Mouse (Mus musculus) cerebellum, adult 9-10 months (tissue): ENCODE data around the gene Pecam1.
"Not testable (repeated sequence)": the region's sequence is repeated elsewhere in the genome, so short reads cannot be mapped to it uniquely, and the experiment has no call there.

Source experiments
- DNase-seq: peaks from one replicate; pipeline ENCODE4 v3.0.0; 2022

Pecam1 gene

GRCm38 (mm10) chr11:106770195-106770974, 20.0 kb upstream of the Pecam1 start:
- DNase-seq: no peak

GRCm38 (mm10) chr11:106767516-106767915, 17.1 kb upstream of the Pecam1 start:
- DNase-seq: no peak

DNA sequence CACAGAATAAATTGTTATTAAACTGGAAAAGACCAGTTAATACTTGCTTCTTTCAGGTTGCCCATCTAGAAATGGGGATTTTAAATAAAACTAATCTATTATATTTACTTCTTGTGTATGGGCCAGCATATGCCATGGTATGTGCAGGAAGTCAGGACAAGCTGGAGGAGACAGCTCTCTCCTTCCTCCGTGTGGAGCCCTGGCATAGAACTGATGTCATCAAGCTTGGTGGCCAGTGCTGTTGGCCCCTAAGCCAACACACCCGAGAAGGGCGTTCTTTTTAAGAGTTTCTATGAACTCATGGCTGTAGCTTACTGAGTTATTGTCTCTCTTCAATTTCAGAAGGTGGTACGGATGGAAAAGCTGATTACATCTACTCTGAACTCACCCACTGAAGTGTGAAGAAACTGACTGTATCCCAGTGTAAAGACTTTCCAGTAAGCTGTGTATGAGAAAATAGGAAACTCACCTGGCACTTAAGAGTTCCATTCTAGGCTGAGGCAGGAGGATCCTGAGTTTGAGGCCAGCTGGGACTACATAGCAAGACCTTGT, 16.3 kb upstream of the Pecam1 start:
- no peak for DNase-seq

GRCm38 (mm10) chr11:106762800-106763185, 12.4 kb upstream of the Pecam1 start:
- no peak for DNase-seq

DNA sequence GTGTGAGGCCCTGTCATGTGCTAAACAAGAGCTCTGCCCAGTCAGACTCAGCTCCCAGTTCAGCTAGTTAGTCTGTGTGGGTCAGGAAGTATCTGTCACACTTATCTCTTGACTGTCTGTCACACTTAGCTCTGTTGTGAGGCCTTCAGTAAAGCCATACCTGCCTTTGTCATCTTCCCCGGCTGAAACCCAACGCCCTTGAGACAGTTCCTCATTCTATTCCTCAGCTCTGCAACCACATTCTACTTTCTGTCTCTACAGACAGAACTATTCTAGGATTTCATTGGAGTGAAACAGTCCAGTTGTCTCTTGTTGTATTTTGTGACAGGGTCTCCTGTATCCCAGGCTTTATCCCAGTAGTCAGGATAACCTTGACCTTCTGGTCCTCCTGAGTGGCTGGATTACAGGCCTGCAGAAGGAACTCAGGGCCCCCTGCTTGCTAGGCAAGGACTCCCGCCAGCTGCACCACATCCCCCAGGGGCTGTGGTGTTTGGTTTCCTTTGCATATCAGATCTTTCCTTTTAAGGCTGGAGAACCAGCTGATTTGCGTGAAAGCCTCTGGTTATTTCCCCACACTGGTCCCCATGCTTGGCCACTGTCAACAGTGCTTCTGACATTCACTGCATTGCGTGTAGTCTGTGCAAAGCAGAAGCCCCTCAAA, 11.8 kb upstream of the Pecam1 start:
- no peak for DNase-seq

DNA sequence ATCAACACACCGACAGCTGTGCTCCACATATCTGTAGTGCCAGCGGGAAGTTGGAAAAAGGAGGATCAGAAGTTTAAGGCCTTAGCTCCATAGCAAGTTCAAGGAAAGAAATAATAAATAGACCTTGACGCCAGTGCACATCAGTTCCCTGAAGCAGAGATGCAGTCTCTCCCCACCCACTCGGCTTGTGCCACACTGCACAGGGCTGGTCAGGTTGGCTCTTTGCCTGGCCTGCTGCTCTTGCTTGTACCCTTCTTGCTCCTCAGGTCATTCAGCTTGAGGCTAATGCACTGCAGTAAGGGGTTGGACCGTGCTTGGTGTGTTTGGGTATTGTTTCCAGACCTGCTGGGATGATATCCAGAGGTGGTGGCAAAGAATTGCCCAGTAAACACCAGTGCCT, 10.1 kb upstream of the Pecam1 start:
- no peak for DNase-seq

GRCm38 (mm10) chr11:106759028-106759427, 8.6 kb upstream of the Pecam1 start:
- DNase-seq: no peak

GRCm38 (mm10) chr11:106755583-106755982, 5.2 kb upstream of the Pecam1 start:
- DNase-seq: no peak

DNA sequence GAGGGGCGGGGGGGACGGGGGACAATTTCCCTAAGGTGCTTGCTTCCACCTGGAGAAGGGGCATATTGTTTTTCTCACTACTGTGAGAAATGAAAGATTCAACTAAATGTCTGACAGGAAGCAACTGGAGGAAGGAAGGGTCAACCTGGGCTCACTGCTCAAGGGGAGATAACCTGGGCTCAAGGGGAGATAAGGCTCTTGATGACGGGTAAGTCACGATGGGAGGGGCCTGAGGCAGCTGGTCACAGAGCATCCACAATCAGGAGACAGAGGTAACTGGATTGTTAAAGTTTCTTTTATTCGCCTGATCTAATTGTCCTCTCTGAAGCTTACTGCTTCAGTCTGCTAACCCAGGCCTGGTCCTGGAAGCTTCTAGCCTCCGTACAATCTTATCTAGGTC, 2.9 kb upstream of the Pecam1 start:
- DNase-seq: no peak

GRCm38 (mm10) chr11:106752103-106752502, 1.7 kb upstream of the Pecam1 start:
- DNase-seq: no peak

GRCm38 (mm10) chr11:106751039-106752018, 901 bp upstream of the Pecam1 start, which contains the start of gene Milr1:
TSS of gene Milr1 (plus strand) at chr11:106751226.
- DNase-seq: no peak

GRCm38 (mm10) chr11:106749557-106750120, 789 bp downstream of the Pecam1 start:
- DNase-seq: not testable (repeated sequence)

DNA sequence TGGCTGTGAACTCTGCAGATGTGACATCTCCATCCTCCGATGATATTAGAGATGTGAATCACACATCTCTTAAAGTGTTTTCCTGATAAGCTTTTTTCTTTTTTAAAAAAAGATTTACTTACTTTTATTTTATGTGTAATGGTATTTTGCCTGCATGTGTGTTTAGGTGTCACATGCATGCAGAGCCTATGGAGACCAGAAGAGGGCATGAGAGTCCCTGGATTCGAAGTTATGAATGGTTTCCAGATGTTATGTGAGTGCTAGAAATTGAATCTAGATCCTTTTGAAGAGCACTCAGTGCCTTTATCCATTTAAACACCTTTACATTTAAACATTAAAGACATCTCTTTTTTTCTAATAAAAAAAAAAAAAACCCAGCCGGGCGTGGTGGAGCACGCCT, 5.5 kb downstream of the Pecam1 start:
- DNase-seq: no peak

DNA sequence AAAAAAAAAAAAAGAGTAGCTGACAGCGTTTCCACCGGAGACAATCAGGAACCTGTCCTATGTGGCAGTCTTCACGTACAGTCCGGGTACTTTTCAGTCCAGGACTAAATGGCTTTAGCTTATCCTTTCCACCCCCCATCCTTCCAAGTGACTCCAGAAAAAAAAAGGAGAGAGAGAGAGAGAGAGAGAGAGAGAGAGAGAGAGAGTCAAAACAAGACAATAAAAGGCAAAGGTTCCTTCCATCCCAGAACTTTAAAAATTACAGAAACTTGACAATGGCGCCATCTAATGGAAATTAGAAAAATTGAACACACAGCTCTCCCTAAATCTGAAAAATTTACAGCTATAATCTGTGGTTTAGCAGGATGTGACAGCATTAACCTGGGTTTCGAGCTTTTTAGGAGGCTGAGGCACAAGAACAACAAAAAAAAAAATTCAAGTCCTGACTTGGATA, 8.0 kb downstream of the Pecam1 start:
- DNase-seq: peak; percentile 34

- DNase-seq: no peak
These were observed 8.6 kb downstream of the Pecam1 start for GRCm38 (mm10) chr11:106741826-106742225.

DNA sequence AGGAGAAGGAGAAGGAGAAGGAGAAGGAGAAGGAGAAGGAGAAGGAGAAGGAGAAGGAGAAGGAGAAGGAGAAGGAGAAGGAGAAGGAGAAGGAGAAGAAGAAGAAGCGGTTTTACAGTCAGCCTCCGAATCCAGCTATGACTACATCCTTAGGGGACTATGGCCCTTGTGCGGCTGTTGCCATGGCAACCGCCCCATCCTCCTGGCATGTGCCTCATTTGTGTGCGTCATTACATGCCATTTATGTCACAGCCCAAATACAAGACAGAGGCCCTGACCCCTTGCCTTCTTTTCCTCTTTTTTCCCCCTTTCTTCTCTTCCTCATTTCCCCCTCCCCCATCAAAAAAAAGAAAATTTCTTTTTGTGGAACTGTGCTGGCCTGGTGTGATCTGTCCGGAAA, 9.2 kb downstream of the Pecam1 start:
- DNase-seq: no peak

- not testable (repeated sequence) for DNase-seq
These were observed 9.7 kb downstream of the Pecam1 start for GRCm38 (mm10) chr11:106740724-106741123.

- no peak for DNase-seq
These were observed 11.3 kb downstream of the Pecam1 start for GRCm38 (mm10) chr11:106739116-106739515.

- DNase-seq: no peak
These were observed 13.2 kb downstream of the Pecam1 start for GRCm38 (mm10) chr11:106737178-106737621.

GRCm38 (mm10) chr11:106736614-106737013, 13.8 kb downstream of the Pecam1 start:
- DNase-seq: no peak

GRCm38 (mm10) chr11:106730714-106731113, 19.7 kb downstream of the Pecam1 start:
- DNase-seq: no peak

DNA sequence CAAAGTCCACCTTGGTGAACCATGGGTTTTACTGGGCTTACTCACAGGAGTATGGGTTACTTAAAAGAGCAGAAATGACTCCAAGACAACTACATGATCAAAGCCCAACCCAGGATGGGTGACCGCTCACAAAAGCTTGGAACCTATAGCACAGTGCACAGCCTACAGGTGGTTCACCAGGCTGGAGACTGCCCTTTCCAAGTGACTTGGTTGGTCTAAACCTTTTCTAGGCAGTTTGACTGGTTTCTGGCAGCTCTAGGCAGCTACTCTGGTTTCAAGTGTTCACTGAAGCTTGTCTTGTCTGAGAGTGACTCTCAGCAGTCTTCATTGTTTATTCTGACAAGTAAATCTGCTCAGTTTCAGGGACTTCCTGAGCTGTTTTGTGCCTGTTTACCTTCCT, 20.8 kb downstream of the Pecam1 start:
- no peak for DNase-seq
